Mouse (Mus musculus): Measurements from ENCODE around the gene Olfr558. TPM values are rescaled to one million over a fixed set of nuclear protein-coding genes. Genes with fewer than 3 reads are reported as not detected.

The Olfr558 gene
- polyA plus RNA-seq, 1 experiment from 2014 or later: not detected

GRCm38 (mm10) chr7:102752086-102752485 is 50.1 kb downstream of the Olfr558 start:
- WGBS: 23% methylated on average over 1 of the region's 1 CpGs
- Histone ChIP-seq H3K27ac (no peak overlapping the region), H3K36me3 (no peaks in the 10 kb centered on the region), H3K4me3 (no peak overlapping the region), H3K4me1 (no peaks in the 10 kb centered on the region), H3K9me3 (replicated peaks) (no peaks in the 10 kb centered on the region), H3K27me3 (ENCODE audit: low read depth, poor library complexity, severe bottlenecking) (no peaks in the 10 kb centered on the region)
- DNase-seq (ENCODE audit: low spot score): no peak

GRCm38 (mm10) chr7:102759266-102759665 is 57.3 kb downstream of the Olfr558 start, which contains the start of the genes Olfr560 and Olfr78:
Gene Olfr560, minus strand, starts transcription at chr7:102759366.
Gene Olfr78, minus strand, starts transcription at chr7:102759471.
- no peak within 1 kb of the TSS for H3K4me3 ChIP-seq
- no peak within 1 kb of the TSS for H3K27ac ChIP-seq
- no peaks in the 10 kb centered on the region for H3K4me1 ChIP-seq
- no peaks in the 10 kb centered on the region for H3K9me3 ChIP-seq (replicated peaks)
- DNase-seq (ENCODE audit: low spot score): no peak
- no peaks in the 10 kb centered on the region for H3K36me3 ChIP-seq
- no peaks in the 10 kb centered on the region for H3K27me3 ChIP-seq (ENCODE audit: low read depth, poor library complexity, severe bottlenecking)
- 78% methylated on average over 4 of the region's 4 CpGs for WGBS

Other genes starting within 250 kb of the Olfr558 start
- gene Olfr543, start 220.5 kb upstream of the Olfr558 start, polyA plus RNA-seq (2016; fragmentation: Nextera tagmentation; extraction: Ambion mirVana): 0.24 and 0.33 TPM in 2 replicates
- 0.06 and 0.10 TPM in 2 replicates for gene Olfr544, start 213.9 kb upstream of the Olfr558 start, polyA plus RNA-seq (2016; fragmentation: Nextera tagmentation; extraction: Ambion mirVana)
- gene Olfr545, start 202.6 kb upstream of the Olfr558 start, polyA plus RNA-seq (2016; fragmentation: Nextera tagmentation; extraction: Ambion mirVana): 0.05 and 0.21 TPM in 2 replicates
- not detected in 2 replicates for gene Olfr547, start 167.5 kb upstream of the Olfr558 start, polyA plus RNA-seq (2016; fragmentation: Nextera tagmentation; extraction: Ambion mirVana)
- not detected in 2 replicates for gene Olfr548-ps1, start 161.3 kb upstream of the Olfr558 start, polyA plus RNA-seq (2016; fragmentation: Nextera tagmentation; extraction: Ambion mirVana)
- not detected in 2 replicates for gene Olfr549, start 152.3 kb upstream of the Olfr558 start, polyA plus RNA-seq (2016; fragmentation: Nextera tagmentation; extraction: Ambion mirVana)
- gene Trim21, start 136.7 kb upstream of the Olfr558 start, polyA plus RNA-seq (2016; fragmentation: Nextera tagmentation; extraction: Ambion mirVana): 0.39 and 0.48 TPM in 2 replicates
- gene Olfr550, start 130.8 kb upstream of the Olfr558 start, polyA plus RNA-seq (2016; fragmentation: Nextera tagmentation; extraction: Ambion mirVana): not detected in 2 replicates
- not detected in 2 replicates for gene Olfr551, start 110.3 kb upstream of the Olfr558 start, polyA plus RNA-seq (2016; fragmentation: Nextera tagmentation; extraction: Ambion mirVana)
- not detected in 2 replicates for gene Olfr552, start 104.4 kb upstream of the Olfr558 start, polyA plus RNA-seq (2016; fragmentation: Nextera tagmentation; extraction: Ambion mirVana)
- not detected in 2 replicates for gene Olfr553, start 84.0 kb upstream of the Olfr558 start, polyA plus RNA-seq (2016; fragmentation: Nextera tagmentation; extraction: Ambion mirVana)
- gene Olfr554, start 63.8 kb upstream of the Olfr558 start, polyA plus RNA-seq (2016; fragmentation: Nextera tagmentation; extraction: Ambion mirVana): not detected in 2 replicates
- gene Olfr555, start 43.4 kb upstream of the Olfr558 start, polyA plus RNA-seq (2016; fragmentation: Nextera tagmentation; extraction: Ambion mirVana): not detected in 2 replicates
- gene Olfr556, start 37.3 kb upstream of the Olfr558 start, polyA plus RNA-seq (2016; fragmentation: Nextera tagmentation; extraction: Ambion mirVana): not detected in 2 replicates
- gene Trim68, start 14.9 kb upstream of the Olfr558 start, polyA plus RNA-seq (2016; fragmentation: Nextera tagmentation; extraction: Ambion mirVana): 7.8 and 13.0 TPM in 2 replicates
- not detected in 2 replicates for gene Olfr557, start 6.3 kb upstream of the Olfr558 start, polyA plus RNA-seq (2016; fragmentation: Nextera tagmentation; extraction: Ambion mirVana)
- not detected in 2 replicates for gene Olfr33, start 16.9 kb downstream of the Olfr558 start, polyA plus RNA-seq (2016; fragmentation: Nextera tagmentation; extraction: Ambion mirVana)
- gene Olfr559, start 25.3 kb downstream of the Olfr558 start, polyA plus RNA-seq (2016; fragmentation: Nextera tagmentation; extraction: Ambion mirVana): not detected in 2 replicates
- gene Olfr560, start 57.2 kb downstream of the Olfr558 start, polyA plus RNA-seq (2016; fragmentation: Nextera tagmentation; extraction: Ambion mirVana): not detected in 2 replicates
- gene Olfr78, start 57.3 kb downstream of the Olfr558 start, polyA plus RNA-seq (2016; fragmentation: Nextera tagmentation; extraction: Ambion mirVana): not detected in 2 replicates
- not detected in 2 replicates for gene Olfr561, start 69.0 kb downstream of the Olfr558 start, polyA plus RNA-seq (2016; fragmentation: Nextera tagmentation; extraction: Ambion mirVana)
- not detected in 2 replicates for gene Olfr564, start 101.3 kb downstream of the Olfr558 start, polyA plus RNA-seq (2016; fragmentation: Nextera tagmentation; extraction: Ambion mirVana)
- not detected in 2 replicates for gene Olfr566, start 156.6 kb downstream of the Olfr558 start, polyA plus RNA-seq (2016; fragmentation: Nextera tagmentation; extraction: Ambion mirVana)
- gene Olfr568, start 174.9 kb downstream of the Olfr558 start, polyA plus RNA-seq (2016; fragmentation: Nextera tagmentation; extraction: Ambion mirVana): not detected in 2 replicates
- gene Olfr569, start 188.7 kb downstream of the Olfr558 start, polyA plus RNA-seq (2016; fragmentation: Nextera tagmentation; extraction: Ambion mirVana): not detected in 2 replicates
- gene Olfr570, start 192.4 kb downstream of the Olfr558 start, polyA plus RNA-seq (2016; fragmentation: Nextera tagmentation; extraction: Ambion mirVana): not detected in 2 replicates
- gene Olfr571, start 215.3 kb downstream of the Olfr558 start, polyA plus RNA-seq (2016; fragmentation: Nextera tagmentation; extraction: Ambion mirVana): not detected in 2 replicates
- not detected in 2 replicates for gene Olfr572, start 222.2 kb downstream of the Olfr558 start, polyA plus RNA-seq (2016; fragmentation: Nextera tagmentation; extraction: Ambion mirVana)
- gene Olfr573-ps1, start 240.4 kb downstream of the Olfr558 start, polyA plus RNA-seq (2016; fragmentation: Nextera tagmentation; extraction: Ambion mirVana): not detected in 2 replicates
- gene Olfr574, start 246.3 kb downstream of the Olfr558 start, polyA plus RNA-seq (2016; fragmentation: Nextera tagmentation; extraction: Ambion mirVana): not detected in 2 replicates